Mouse (Mus musculus) hindbrain, embryonic 13.5 days (tissue): ENCODE data around the gene Map1b. TPM values are rescaled to one million over a fixed set of nuclear protein-coding genes. Genes with fewer than 3 reads are reported as not detected.

Experiments used
- ATAC-seq: fragments of 200-750 bp; cut with Nextera tagmentation; 2 replicates; pipeline ENCODE4 v1.8.0; 2017; ENCODE audit warnings: moderate TSS enrichment; ENCODE audit not compliant: low FRiP score
- H3K27ac ChIP-seq: fragments of 300-500 bp; sonication (generic); 2 replicates; pipeline ENCODE4 v1.5.1; 2015; ENCODE audit warnings: inconsistent platforms, mild to moderate bottlenecking, moderate library complexity
- H3K27me3 ChIP-seq: fragments of 300-500 bp; sonication (generic); 2 replicates; pipeline ENCODE4 v1.6.1; 2015; ENCODE audit warnings: mild to moderate bottlenecking, inconsistent platforms
- H3K36me3 ChIP-seq: fragments of 300-500 bp; sonication (generic); 2 replicates; pipeline ENCODE4 v1.6.1; 2015; ENCODE audit warnings: mild to moderate bottlenecking, inconsistent platforms
- H3K4me1 ChIP-seq: fragments of 300-500 bp; sonication (generic); replicated peaks from 2 replicates; pipeline ENCODE4 v1.6.1; 2015; ENCODE audit warnings: inconsistent platforms
- H3K4me2 ChIP-seq: fragments of 300-500 bp; sonication (generic); 2 replicates; pipeline ENCODE4 v1.6.1; 2015; ENCODE audit warnings: inconsistent platforms, mild to moderate bottlenecking, moderate library complexity
- H3K4me3 ChIP-seq: fragments of 300-500 bp; sonication (generic); 2 replicates; pipeline ENCODE4 v1.5.1; 2015; ENCODE audit warnings: mild to moderate bottlenecking, inconsistent platforms
- H3K9ac ChIP-seq: fragments of 300-500 bp; sonication (generic); 2 replicates; pipeline ENCODE4 v1.6.1; 2015; ENCODE audit warnings: mild to moderate bottlenecking, inconsistent platforms
- H3K9me3 ChIP-seq: fragments of 300-500 bp; sonication (generic); 2 replicates; pipeline ENCODE4 v1.6.1; 2016; ENCODE audit warnings: inconsistent platforms
- WGBS: fragments of 180-500 bp; shearing (Covaris S2); methylation state at CpG from one replicate; pipeline ENCODE4 v1.1.7; 2015; 5-methylcytosine and 5-hydroxymethylcytosine counted together
- polyA plus RNA-seq: library from polyadenylated mRNA; unstranded; fragments of >200 nt; fragmentation: Nextera tagmentation; extraction: Ambion mirVana; gene quantifications from 2 replicates; pipeline ENCODE4 v1.2.1, GENCODE M21; 2015

Gene Map1b
- polyA plus RNA-seq, 1 experiment from 2014 or later, result 2,103 TPM

DNA sequence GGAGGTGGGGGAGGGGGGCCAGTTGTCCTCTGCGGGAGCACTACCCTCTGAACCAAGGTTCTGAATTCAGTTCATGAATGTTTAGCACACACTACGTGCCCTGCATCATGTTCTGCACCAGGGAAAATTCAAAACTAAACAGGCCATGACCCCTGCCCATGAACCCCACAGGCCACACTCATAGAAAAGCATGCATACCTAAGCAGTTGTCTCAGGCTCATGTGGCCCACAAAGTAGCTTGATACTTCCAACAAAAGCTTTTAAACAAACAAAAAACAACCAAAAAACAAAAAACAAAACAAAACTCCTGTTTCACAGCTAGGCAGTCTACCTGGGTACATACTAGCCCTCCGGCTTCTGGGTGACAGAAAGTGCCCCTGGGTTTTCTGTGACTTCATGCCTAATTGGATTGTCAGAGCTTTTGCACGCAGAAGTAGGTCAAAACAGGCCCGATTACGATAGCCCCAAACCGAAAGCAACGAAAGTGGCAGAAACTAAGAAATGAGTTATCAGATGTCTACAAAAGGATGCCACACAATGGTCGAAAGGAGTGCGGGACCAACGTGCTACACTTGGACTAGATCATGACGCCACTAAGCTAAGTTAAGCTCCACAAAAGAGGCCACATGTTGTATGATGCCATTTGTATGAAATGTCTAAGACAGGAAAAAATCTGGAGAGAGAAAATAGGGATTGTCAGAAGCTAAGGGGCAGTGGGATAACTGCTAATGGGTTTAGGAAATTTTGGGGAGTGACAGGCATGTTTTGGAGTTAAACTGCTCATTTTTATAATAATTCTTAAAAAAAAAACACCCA, 73.7 kb downstream of the Map1b start:
- Histone ChIP-seq H3K9me3 (no peaks in the 10 kb centered on the region), H3K36me3 (peaks cover 45% of the 10 kb centered on the region), H3K27ac (peak overlapping the region; percentile 92), H3K4me3 (peak overlapping the region; percentile 23; the same call in 1 of the 2 replicates), H3K27me3 (no peaks in the 10 kb centered on the region), H3K9ac (peak overlapping the region; percentile 59; the same call in 1 of the 2 replicates), H3K4me2 (peak overlapping the region; percentile 43), H3K4me1 (peaks cover 68% of the 10 kb centered on the region)
- WGBS, result 19% methylated on average over 12 of the region's 12 CpGs
- no peak for ATAC-seq

DNA sequence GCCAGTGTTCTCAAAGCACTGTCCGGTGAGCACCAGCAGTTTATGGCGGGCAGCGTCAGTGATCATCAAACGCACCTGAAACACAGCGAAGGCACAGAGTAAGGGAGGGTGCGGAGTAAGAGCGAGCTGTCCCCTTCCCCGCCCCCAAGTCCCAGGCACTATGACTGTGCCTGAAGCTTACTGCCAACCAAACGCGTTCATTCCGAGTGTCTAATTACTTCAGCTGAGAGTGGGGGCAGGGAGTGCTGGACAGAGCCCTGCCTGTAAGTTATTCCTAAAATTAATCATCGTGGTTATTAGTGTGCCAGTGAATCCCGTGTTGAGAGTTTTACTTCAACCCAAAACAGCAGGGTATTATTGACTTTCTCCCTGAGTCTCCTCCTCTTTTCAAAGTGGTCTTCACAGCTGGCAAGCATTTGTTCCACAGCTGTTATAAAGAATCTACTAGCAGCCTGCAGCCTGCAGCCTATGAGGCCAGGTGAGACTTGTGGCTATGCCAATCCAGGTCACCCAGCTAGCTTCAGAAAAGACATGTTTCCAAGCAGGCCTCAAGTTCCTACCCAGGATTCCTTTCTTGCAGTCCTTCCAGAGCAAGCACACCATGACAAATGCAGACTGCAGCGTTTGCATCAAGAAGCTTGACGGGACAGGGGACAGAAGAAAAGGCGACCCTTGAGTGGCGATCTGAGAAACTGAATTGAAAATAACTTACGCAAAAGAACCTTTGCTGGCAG, 74.5 kb downstream of the Map1b start:
- Histone ChIP-seq H3K4me3 (no peak overlapping the region), H3K36me3 (peaks cover 52% of the 10 kb centered on the region), H3K9me3 (no peaks in the 10 kb centered on the region), H3K4me2 (peak overlapping the region; percentile 43), H3K9ac (0 out of 2 replicates have a peak overlapping the region, but pooled peaks have one; percentile 44), H3K27ac (peak overlapping the region; percentile 92; the same call in 1 of the 2 replicates), H3K4me1 (peaks cover 60% of the 10 kb centered on the region), H3K27me3 (no peaks in the 10 kb centered on the region)
- no peak for ATAC-seq
- WGBS, result 35% methylated on average over 18 of the region's 18 CpGs

- H3K36me3 ChIP-seq, result peaks cover 69% of the 10 kb centered on the region
- H3K27ac ChIP-seq, result no peak overlapping the region
- H3K27me3 ChIP-seq, result no peaks in the 10 kb centered on the region
- no peak overlapping the region for H3K4me2 ChIP-seq
- H3K9ac ChIP-seq, result no peak overlapping the region
- ATAC-seq, result no peak
- H3K4me1 ChIP-seq, result peaks cover 47% of the 10 kb centered on the region
- H3K9me3 ChIP-seq, result no peaks in the 10 kb centered on the region
- H3K4me3 ChIP-seq, result no peak overlapping the region
- WGBS, result 89% methylated on average over 2 of the region's 2 CpGs
Measured at GRCm38 (mm10) chr13:99440228-99440627, 76.1 kb downstream of the Map1b start.

DNA sequence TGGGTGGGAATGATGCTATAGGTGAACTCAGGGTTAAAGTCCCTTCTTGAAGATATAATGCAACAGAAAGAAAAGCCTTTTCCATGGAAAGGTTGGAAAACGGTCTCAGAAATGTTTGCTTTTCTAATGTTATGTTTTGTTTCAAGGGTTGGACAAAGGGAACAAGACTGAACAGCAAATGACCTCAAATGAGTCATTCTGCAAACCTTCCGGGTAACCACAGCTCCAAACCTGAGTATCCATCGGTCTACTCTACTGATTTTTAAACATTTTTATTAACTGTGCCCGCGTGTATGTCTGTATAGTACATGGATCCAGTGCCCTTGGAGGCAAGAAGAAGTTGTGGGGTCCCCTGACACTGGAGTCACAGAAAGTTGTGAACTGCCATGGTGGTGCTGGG, 77.0 kb downstream of the Map1b start:
- Histone ChIP-seq H3K36me3 (peaks cover 77% of the 10 kb centered on the region), H3K9me3 (no peaks in the 10 kb centered on the region)
- WGBS, result 92% methylated on average over 5 of the region's 5 CpGs

GRCm38 (mm10) chr13:99437051-99437450, 79.3 kb downstream of the Map1b start:
- ATAC-seq, result no peak
- H3K27me3 ChIP-seq, result no peaks in the 10 kb centered on the region
- H3K4me3 ChIP-seq, result no peak overlapping the region
- no peaks in the 10 kb centered on the region for H3K9me3 ChIP-seq
- H3K4me1 ChIP-seq, result peaks cover 16% of the 10 kb centered on the region
- H3K9ac ChIP-seq, result no peak overlapping the region
- H3K36me3 ChIP-seq, result peaks cover 99% of the 10 kb centered on the region
- no peak overlapping the region for H3K4me2 ChIP-seq
- no peak overlapping the region for H3K27ac ChIP-seq

More for the DNA sequence above, 77.0 kb downstream of the Map1b start:
- H3K27ac ChIP-seq, result no peak overlapping the region
- no peak overlapping the region for H3K9ac ChIP-seq
- ATAC-seq, result no peak
- H3K4me1 ChIP-seq, result peaks cover 39% of the 10 kb centered on the region
- H3K4me3 ChIP-seq, result no peak overlapping the region
- H3K27me3 ChIP-seq, result no peaks in the 10 kb centered on the region
- H3K4me2 ChIP-seq, result no peak overlapping the region

DNA sequence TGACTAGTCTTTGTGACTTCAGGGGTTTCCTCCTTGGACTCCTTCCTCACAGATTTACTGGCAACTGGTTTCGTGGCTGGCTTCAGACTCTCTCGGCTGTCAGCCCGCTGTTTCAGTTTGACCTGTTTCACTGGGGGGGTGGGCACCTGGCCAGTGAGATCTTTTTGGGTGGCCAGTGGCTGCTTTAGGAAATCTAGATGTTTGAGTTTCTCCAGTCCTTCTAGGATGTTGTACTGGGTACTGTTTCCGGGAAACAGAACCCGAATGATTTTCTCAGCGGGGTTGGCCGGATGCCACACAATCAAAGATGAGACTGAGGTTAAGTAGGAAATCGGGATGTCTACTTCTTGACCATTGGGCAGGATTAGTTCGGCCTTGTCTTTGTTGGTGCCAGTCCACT, 81.8 kb downstream of the Map1b start:
- Histone ChIP-seq H3K27me3 (no peaks in the 10 kb centered on the region), H3K4me2 (no peak overlapping the region), H3K27ac (no peak overlapping the region), H3K4me1 (no peaks in the 10 kb centered on the region), H3K9ac (no peak overlapping the region), H3K9me3 (no peaks in the 10 kb centered on the region), H3K36me3 (peaks cover 99% of the 10 kb centered on the region), H3K4me3 (no peak overlapping the region)
- WGBS, result 94% methylated on average over 9 of the region's 9 CpGs
- ATAC-seq, result no peak

GRCm38 (mm10) chr13:99433068-99434008, 83.0 kb downstream of the Map1b start:
- Histone ChIP-seq H3K27ac (no peak overlapping the region), H3K9me3 (no peaks in the 10 kb centered on the region), H3K36me3 (peaks cover 100% of the 10 kb centered on the region), H3K4me2 (no peak overlapping the region), H3K4me3 (no peak overlapping the region), H3K9ac (no peak overlapping the region), H3K4me1 (no peaks in the 10 kb centered on the region), H3K27me3 (no peaks in the 10 kb centered on the region)
- no peak for ATAC-seq
- WGBS, result 91% methylated on average over 29 of the region's 29 CpGs

GRCm38 (mm10) chr13:99423581-99423980, 92.8 kb downstream of the Map1b start:
- WGBS, result 80% methylated on average over 13 of the region's 13 CpGs
- Histone ChIP-seq H3K27ac (no peak overlapping the region), H3K4me2 (no peak overlapping the region)

DNA sequence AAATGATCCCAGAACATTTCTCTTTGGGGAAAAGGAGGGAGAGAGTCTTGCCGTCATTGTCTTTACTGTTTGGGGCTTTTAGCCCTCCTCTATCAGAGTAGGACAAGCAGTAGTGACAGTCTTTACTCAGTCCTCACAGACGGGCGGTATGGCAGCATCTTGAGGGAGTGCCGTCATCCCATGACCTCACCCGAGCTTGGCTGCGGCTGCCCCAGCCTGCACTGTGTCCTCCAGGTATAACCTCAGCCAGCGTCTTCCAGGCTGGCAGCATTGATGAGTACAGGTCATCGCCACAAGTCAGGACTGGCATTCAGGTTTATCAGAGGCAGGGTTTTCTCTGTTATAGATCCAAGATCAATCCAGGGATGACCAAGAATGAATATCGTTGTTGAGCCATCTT, 99.7 kb downstream of the Map1b start:
- no peaks in the 10 kb centered on the region for H3K9me3 ChIP-seq
- H3K4me2 ChIP-seq, result no peak overlapping the region
- H3K36me3 ChIP-seq, result peaks cover 20% of the 10 kb centered on the region
- H3K27me3 ChIP-seq, result no peaks in the 10 kb centered on the region
- no peak overlapping the region for H3K9ac ChIP-seq
- no peak overlapping the region for H3K27ac ChIP-seq
- no peak for ATAC-seq
- peaks cover 42% of the 10 kb centered on the region for H3K4me1 ChIP-seq
- 88% methylated on average over 9 of the region's 9 CpGs for whole genome bisulfite sequencing
- no peak overlapping the region for H3K4me3 ChIP-seq

More at GRCm38 (mm10) chr13:99423581-99423980, 92.8 kb downstream of the Map1b start:
- Histone ChIP-seq H3K9ac (no peak overlapping the region), H3K27me3 (no peaks in the 10 kb centered on the region), H3K36me3 (peaks cover 66% of the 10 kb centered on the region), H3K4me3 (no peak overlapping the region), H3K9me3 (no peaks in the 10 kb centered on the region), H3K4me1 (peaks cover 9% of the 10 kb centered on the region)
- no peak for ATAC-seq

- H3K9me3 ChIP-seq, result no peaks in the 10 kb centered on the region
- peak overlapping the region; percentile 26; the same call in 1 of the 2 replicates for H3K9ac ChIP-seq
- no peak overlapping the region for H3K4me3 ChIP-seq
- peak; percentile 29; the same call in 1 of the 2 replicates for ATAC-seq
- peaks cover 17% of the 10 kb centered on the region for H3K36me3 ChIP-seq
- 44% methylated on average over 10 of the region's 10 CpGs for WGBS
- no peak overlapping the region for H3K4me2 ChIP-seq
- peak overlapping the region; percentile 60 for H3K27ac ChIP-seq
- no peaks in the 10 kb centered on the region for H3K27me3 ChIP-seq
- peaks cover 33% of the 10 kb centered on the region for H3K4me1 ChIP-seq
Measured at GRCm38 (mm10) chr13:99414352-99414742, 102.0 kb downstream of the Map1b start.

- Histone ChIP-seq H3K27ac (peak overlapping the region; percentile 60), H3K4me2 (no peak overlapping the region), H3K4me3 (no peak overlapping the region), H3K4me1 (peaks cover 36% of the 10 kb centered on the region), H3K27me3 (no peaks in the 10 kb centered on the region), H3K9ac (0 out of 2 replicates have a peak overlapping the region, but pooled peaks have one; percentile 26), H3K36me3 (peaks cover 17% of the 10 kb centered on the region), H3K9me3 (no peaks in the 10 kb centered on the region)
- ATAC-seq, result no peak
- 31% methylated on average over 13 of the region's 13 CpGs for WGBS
Measured at GRCm38 (mm10) chr13:99413481-99414351, 102.6 kb downstream of the Map1b start.
